Mouse (Mus musculus): Measurements from ENCODE around the gene Krt24. TPM values are rescaled to one million over a fixed set of nuclear protein-coding genes. Genes with fewer than 3 reads are reported as not detected.

Gene Krt24
- not detected in 2 replicates for polyA plus RNA-seq (2014; fragmentation: Nextera tagmentation; extraction: Ambion mirVana)

- Histone ChIP-seq H3K27me3 (ENCODE audit: control insufficient read depth, insufficient read depth, low read length) (no peaks in the 10 kb centered on the region), H3K9me3 (ENCODE audit: control insufficient read depth, low read length) (no peaks in the 10 kb centered on the region), H3K9ac (replicated peaks; ENCODE audit: low read depth, low read length) (no peak within 1 kb of the TSS), H3K4me3 (ENCODE audit: low read depth, low read length) (no peak within 1 kb of the TSS), H3K4me1 (ENCODE audit: control insufficient read depth, insufficient read depth, low read length) (no peaks in the 10 kb centered on the region), H3K27ac (ENCODE audit: low read depth, low read length) (no peak within 1 kb of the TSS), H3K4me2 (ENCODE audit: low read depth, low read length) (no peak within 1 kb of the TSS), H3K36me3 (ENCODE audit: control insufficient read depth, insufficient read depth, low read length) (no peaks in the 10 kb centered on the region)
- WGBS = 47% methylated on average over 11 of the region's 11 CpGs
- ATAC-seq (ENCODE audit: low read depth) = no peak
These were observed at the start of gene Krt24 for GRCm38 (mm10) chr11:99284833-99285312. Gene Krt24, minus strand, starts transcription at chr11:99285262.

DNA sequence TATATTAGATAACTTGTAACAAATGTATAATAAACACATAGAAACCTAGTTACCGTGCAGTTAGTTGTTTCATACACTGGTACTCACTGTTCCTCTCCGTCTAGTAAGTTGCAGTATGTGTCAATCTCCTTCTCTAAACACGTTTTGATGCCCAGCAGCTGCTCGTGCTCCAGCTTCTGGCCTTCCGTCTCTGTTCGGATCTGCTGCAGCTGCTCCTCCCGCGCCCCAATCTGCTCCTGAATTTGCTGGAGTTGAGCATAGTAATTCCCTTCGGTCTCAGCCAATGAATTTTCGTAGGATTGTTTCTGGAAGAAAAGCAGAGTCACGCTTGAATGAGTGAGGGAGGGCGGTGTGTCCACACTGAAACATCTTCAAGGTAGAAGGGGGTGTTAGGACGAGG lies 48.4 kb upstream of the Krt24 start:
- Histone ChIP-seq H3K4me2 (ENCODE audit: low read depth, low read length) (no peak overlapping the region), H3K4me1 (ENCODE audit: control insufficient read depth, insufficient read depth, low read length) (no peaks in the 10 kb centered on the region), H3K27ac (ENCODE audit: low read depth, low read length) (no peak overlapping the region), H3K36me3 (ENCODE audit: control insufficient read depth, insufficient read depth, low read length) (no peaks in the 10 kb centered on the region), H3K9me3 (ENCODE audit: control insufficient read depth, low read length) (no peaks in the 10 kb centered on the region), H3K27me3 (ENCODE audit: control insufficient read depth, insufficient read depth, low read length) (no peaks in the 10 kb centered on the region), H3K4me3 (ENCODE audit: low read depth, low read length) (no peak overlapping the region), H3K9ac (replicated peaks; ENCODE audit: low read depth, low read length) (no peak overlapping the region)
- ATAC-seq (ENCODE audit: low read depth) = no peak
- WGBS = 61% methylated on average over 13 of the region's 13 CpGs

- no peak for ATAC-seq (ENCODE audit: low read depth)
- Histone ChIP-seq H3K4me2 (ENCODE audit: low read depth, low read length) (no peak overlapping the region), H3K4me3 (ENCODE audit: low read depth, low read length) (no peak overlapping the region), H3K9me3 (ENCODE audit: control insufficient read depth, low read length) (no peaks in the 10 kb centered on the region), H3K36me3 (ENCODE audit: control insufficient read depth, insufficient read depth, low read length) (no peaks in the 10 kb centered on the region), H3K27ac (ENCODE audit: low read depth, low read length) (no peak overlapping the region), H3K27me3 (ENCODE audit: control insufficient read depth, insufficient read depth, low read length) (no peaks in the 10 kb centered on the region), H3K4me1 (ENCODE audit: control insufficient read depth, insufficient read depth, low read length) (no peaks in the 10 kb centered on the region), H3K9ac (replicated peaks; ENCODE audit: low read depth, low read length) (no peak overlapping the region)
- 72% methylated on average over 2 of the region's 2 CpGs for WGBS
These were observed 44.6 kb upstream of the Krt24 start for GRCm38 (mm10) chr11:99329655-99330054.

GRCm38 (mm10) chr11:99322851-99323250 lies 37.8 kb upstream of the Krt24 start, which contains the start of gene Krt25:
Gene Krt25, minus strand, starts transcription at chr11:99322951.
- Histone ChIP-seq H3K36me3 (ENCODE audit: control insufficient read depth, insufficient read depth, low read length) (no peaks in the 10 kb centered on the region), H3K4me2 (ENCODE audit: low read depth, low read length) (no peak within 1 kb of the TSS), H3K4me3 (ENCODE audit: low read depth, low read length) (no peak within 1 kb of the TSS), H3K4me1 (ENCODE audit: control insufficient read depth, insufficient read depth, low read length) (no peaks in the 10 kb centered on the region), H3K9ac (replicated peaks; ENCODE audit: low read depth, low read length) (no peak within 1 kb of the TSS), H3K27ac (ENCODE audit: low read depth, low read length) (no peak within 1 kb of the TSS), H3K27me3 (ENCODE audit: control insufficient read depth, insufficient read depth, low read length) (no peaks in the 10 kb centered on the region), H3K9me3 (ENCODE audit: control insufficient read depth, low read length) (no peaks in the 10 kb centered on the region)
- WGBS = 92% methylated on average over 11 of the region's 11 CpGs
- ATAC-seq (ENCODE audit: low read depth) = no peak

GRCm38 (mm10) chr11:99321094-99321493 lies 36.0 kb upstream of the Krt24 start:
- H3K27me3 ChIP-seq (ENCODE audit: control insufficient read depth, insufficient read depth, low read length) = no peaks in the 10 kb centered on the region
- H3K9me3 ChIP-seq (ENCODE audit: control insufficient read depth, low read length) = no peaks in the 10 kb centered on the region
- WGBS = 93% methylated on average over 14 of the region's 14 CpGs
- no peaks in the 10 kb centered on the region for H3K4me1 ChIP-seq (ENCODE audit: control insufficient read depth, insufficient read depth, low read length)
- H3K36me3 ChIP-seq (ENCODE audit: control insufficient read depth, insufficient read depth, low read length) = no peaks in the 10 kb centered on the region
- no peak for ATAC-seq (ENCODE audit: low read depth)
- H3K9ac ChIP-seq (replicated peaks; ENCODE audit: low read depth, low read length) = no peak overlapping the region
- no peak overlapping the region for H3K27ac ChIP-seq (ENCODE audit: low read depth, low read length)
- H3K4me3 ChIP-seq (ENCODE audit: low read depth, low read length) = no peak overlapping the region
- H3K4me2 ChIP-seq (ENCODE audit: low read depth, low read length) = no peak overlapping the region

GRCm38 (mm10) chr11:99319127-99319526 lies 34.1 kb upstream of the Krt24 start:
- Histone ChIP-seq H3K4me3 (ENCODE audit: low read depth, low read length) (no peak overlapping the region), H3K27ac (ENCODE audit: low read depth, low read length) (no peak overlapping the region), H3K36me3 (ENCODE audit: control insufficient read depth, insufficient read depth, low read length) (no peaks in the 10 kb centered on the region), H3K9ac (replicated peaks; ENCODE audit: low read depth, low read length) (no peak overlapping the region), H3K4me1 (ENCODE audit: control insufficient read depth, insufficient read depth, low read length) (no peaks in the 10 kb centered on the region), H3K9me3 (ENCODE audit: control insufficient read depth, low read length) (no peaks in the 10 kb centered on the region), H3K4me2 (ENCODE audit: low read depth, low read length) (no peak overlapping the region), H3K27me3 (ENCODE audit: control insufficient read depth, insufficient read depth, low read length) (no peaks in the 10 kb centered on the region)
- WGBS = 82% methylated on average over 9 of the region's 9 CpGs
- ATAC-seq (ENCODE audit: low read depth) = no peak

- Histone ChIP-seq H3K27me3 (ENCODE audit: control insufficient read depth, insufficient read depth, low read length) (no peaks in the 10 kb centered on the region), H3K27ac (ENCODE audit: low read depth, low read length) (no peak overlapping the region), H3K4me1 (ENCODE audit: control insufficient read depth, insufficient read depth, low read length) (no peaks in the 10 kb centered on the region), H3K9ac (replicated peaks; ENCODE audit: low read depth, low read length) (no peak overlapping the region), H3K4me3 (ENCODE audit: low read depth, low read length) (no peak overlapping the region), H3K36me3 (ENCODE audit: control insufficient read depth, insufficient read depth, low read length) (no peaks in the 10 kb centered on the region), H3K9me3 (ENCODE audit: control insufficient read depth, low read length) (no peaks in the 10 kb centered on the region), H3K4me2 (ENCODE audit: low read depth, low read length) (no peak overlapping the region)
- WGBS = 39% methylated on average over 8 of the region's 8 CpGs
- ATAC-seq (ENCODE audit: low read depth) = no peak
These were observed 31.5 kb upstream of the Krt24 start for GRCm38 (mm10) chr11:99316543-99316942.

DNA sequence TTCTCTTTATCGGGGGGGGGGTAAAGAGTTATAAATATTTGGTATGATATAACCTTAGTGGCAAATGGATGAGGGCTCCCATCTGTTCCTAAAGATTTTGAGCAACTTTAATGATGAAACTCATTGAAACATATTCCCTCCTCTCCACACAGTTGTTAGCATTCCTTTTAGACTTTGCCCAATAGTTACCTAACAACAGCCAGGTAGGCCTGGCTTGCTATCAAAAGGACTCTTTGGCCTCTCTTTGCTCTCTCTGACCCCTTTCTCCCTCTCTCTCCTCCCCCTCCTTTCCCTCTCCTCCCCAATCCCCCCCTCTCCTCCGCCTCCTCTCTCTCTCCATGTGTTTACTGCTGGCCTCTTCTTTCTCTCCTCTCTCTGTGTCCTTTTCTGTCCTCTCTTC lies 29.5 kb upstream of the Krt24 start:
- no peak for ATAC-seq (ENCODE audit: low read depth)
- Histone ChIP-seq H3K9me3 (ENCODE audit: control insufficient read depth, low read length) (no peaks in the 10 kb centered on the region), H3K4me2 (ENCODE audit: low read depth, low read length) (no peak overlapping the region), H3K4me3 (ENCODE audit: low read depth, low read length) (no peak overlapping the region), H3K27ac (ENCODE audit: low read depth, low read length) (no peak overlapping the region), H3K4me1 (ENCODE audit: control insufficient read depth, insufficient read depth, low read length) (no peaks in the 10 kb centered on the region), H3K9ac (replicated peaks; ENCODE audit: low read depth, low read length) (no peak overlapping the region), H3K27me3 (ENCODE audit: control insufficient read depth, insufficient read depth, low read length) (no peaks in the 10 kb centered on the region), H3K36me3 (ENCODE audit: control insufficient read depth, insufficient read depth, low read length) (no peaks in the 10 kb centered on the region)
- 94% methylated on average over 2 of the region's 2 CpGs for WGBS

GRCm38 (mm10) chr11:99310882-99311281 lies 25.8 kb upstream of the Krt24 start:
- no peaks in the 10 kb centered on the region for H3K27me3 ChIP-seq (ENCODE audit: control insufficient read depth, insufficient read depth, low read length)
- no peak overlapping the region for H3K27ac ChIP-seq (ENCODE audit: low read depth, low read length)
- no peaks in the 10 kb centered on the region for H3K9me3 ChIP-seq (ENCODE audit: control insufficient read depth, low read length)
- ATAC-seq (ENCODE audit: low read depth) = no peak
- no peak overlapping the region for H3K9ac ChIP-seq (replicated peaks; ENCODE audit: low read depth, low read length)
- H3K4me2 ChIP-seq (ENCODE audit: low read depth, low read length) = no peak overlapping the region
- H3K4me3 ChIP-seq (ENCODE audit: low read depth, low read length) = no peak overlapping the region
- no peaks in the 10 kb centered on the region for H3K36me3 ChIP-seq (ENCODE audit: control insufficient read depth, insufficient read depth, low read length)
- no peaks in the 10 kb centered on the region for H3K4me1 ChIP-seq (ENCODE audit: control insufficient read depth, insufficient read depth, low read length)
- WGBS = 78% methylated on average over 1 of the region's 1 CpGs
